Mouse (Mus musculus) liver, adult 2 months (tissue): ENCODE results near the gene Rpl39.

Experiments used
- CTCF ChIP-seq: fragments of 200-500 bp; IDR thresholded peaks from 2 replicates; pipeline ENCODE4 v1.5.1; 2011; ENCODE audit warnings: low read depth, low read length, control low read depth
- POLR2A ChIP-seq: fragments of 200-500 bp; IDR thresholded peaks from 2 replicates; pipeline ENCODE4 v1.6.1; 2011; ENCODE audit warnings: low read length, control low read depth; ENCODE audit not compliant: insufficient read depth; ENCODE audit errors: extremely low read depth

DNA sequence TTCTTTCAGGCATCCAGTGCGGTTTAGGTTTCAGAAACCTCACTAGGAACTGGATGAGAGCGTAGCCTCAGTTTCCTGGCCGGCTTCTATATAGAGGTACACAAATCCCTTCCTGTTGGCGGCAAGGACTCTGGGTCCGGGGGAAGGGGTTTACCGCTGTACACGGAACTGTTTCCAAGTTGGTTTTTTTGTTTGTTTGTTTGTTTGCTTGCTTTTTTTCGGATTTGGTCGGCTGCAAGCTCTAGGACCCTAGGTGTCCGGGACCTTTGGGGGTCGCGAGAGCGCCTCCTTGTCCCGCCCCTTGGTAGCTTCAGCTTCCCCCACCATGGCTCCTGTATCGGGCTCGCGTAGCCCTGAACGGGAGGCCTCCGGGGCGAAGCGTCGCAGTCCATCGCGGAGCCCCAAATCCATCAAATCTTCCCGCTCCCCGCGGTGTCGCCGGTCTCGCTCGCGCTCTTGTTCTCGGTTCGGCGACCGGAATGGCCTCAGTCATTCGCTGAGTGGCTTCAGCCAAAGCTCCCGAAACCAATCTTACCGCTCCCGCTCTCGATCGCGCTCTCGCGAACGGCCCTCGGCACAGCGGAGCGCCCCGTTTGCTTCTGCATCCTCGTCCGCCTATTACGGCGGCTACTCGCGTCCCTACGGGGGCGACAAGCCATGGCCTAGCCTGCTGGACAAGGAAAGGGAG is 41.6 kb upstream of the Rpl39 start, which contains the start of gene Nkap:
- TF ChIP-seq CTCF (no peak), POLR2A (no peak)
